In the genomic region with DNA sequence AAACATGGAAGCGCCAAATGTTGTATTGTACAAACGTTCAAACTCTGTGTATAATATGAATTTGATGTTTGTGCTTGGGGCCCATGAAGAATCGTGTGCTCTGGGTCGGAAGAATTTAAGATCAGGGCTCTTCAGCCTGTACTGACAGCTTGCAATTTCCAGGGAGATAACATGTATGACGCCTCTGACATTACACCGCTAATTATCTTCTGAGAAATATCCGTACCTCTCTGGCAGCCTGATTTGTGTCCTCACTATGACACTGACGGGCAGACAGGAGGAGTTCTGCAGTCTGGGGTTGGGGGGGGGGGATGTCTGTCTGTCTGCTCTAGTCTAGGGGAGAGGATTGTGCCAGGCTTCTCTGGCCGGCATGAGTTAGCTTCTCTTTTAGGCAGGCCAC, we compare ENCODE assay signal across 17 mouse cellular contexts. TPM values are rescaled to one million over a fixed set of nuclear protein-coding genes. Genes with fewer than 3 reads are reported as not detected.
DNase-seq lines count a peak whose midpoint lies in the region; ATAC-seq and TF ChIP-seq lines count a peak whose summit lies in the region.
"Had no signal": no experiment of that assay in that cellular context is flagged by ENCODE, and none has a peak within 500 bp of the region (broad histone marks: within the 10 kb centered on the region; RNA-seq: fewer than 3 reads in every experiment).

No protein-coding gene starts in this region.

- no peak for DNase-seq in heart, adult 2 months
- no peak for DNase-seq in heart, postnatal 25 days (ENCODE audit: low spot score)
- DNase-seq in kidney, postnatal 0 days (ENCODE audit: low spot score), result no peak
- DNase-seq in kidney, postnatal 4 days, result no peak
- no peak for DNase-seq in layer of hippocampus, postnatal 14 days (ENCODE audit: low spot score in 2 of 2)
- DNase-seq: adrenal gland, adult 2 months; adrenal gland, postnatal 25 days; cerebellum, adult 2 months; cerebellum, postnatal 10 days; forebrain, postnatal 0 days; gastrocnemius, postnatal 25 days; heart, adult 11 months; heart, postnatal 10 days had no signal

- H3K4me1 ChIP-seq in heart, adult 2 months (ENCODE audit: control insufficient read depth, insufficient read depth, low read length), result peaks cover 13% of the 10 kb centered on the region
- H3K4me1 ChIP-seq in kidney, postnatal 0 days (replicated peaks; ENCODE audit: insufficient read depth, low read length), result peaks cover 30% of the 10 kb centered on the region

- ATAC-seq in kidney, postnatal 0 days (replicated peaks; ENCODE audit: low FRiP score, low read depth), result no peak
- ATAC-seq in megakaryocyte progenitor cell, adult 5-6 weeks (replicated peaks; ENCODE audit: poor library complexity), result 0 out of 2 replicates have a peak, but pooled peaks have one; percentile 14

- H3K79me2 ChIP-seq in heart, adult 2 months (replicated peaks; ENCODE audit: control insufficient read depth, insufficient read depth, low read length), result no peaks in the 10 kb centered on the region

- no peak overlapping the region for H3K4me2 ChIP-seq in kidney, postnatal 0 days (ENCODE audit: low read length)
- H3K4me2 ChIP-seq: hindbrain, embryonic 13.5 days had no signal

- no peaks in the 10 kb centered on the region for H3K9me3 ChIP-seq in kidney, postnatal 0 days (replicated peaks; ENCODE audit: low read length)
- H3K9me3 ChIP-seq: embryonic facial prominence, embryonic 10.5 days; heart, embryonic 10.5 days; hindbrain, embryonic 13.5 days had no signal

- H3K27ac ChIP-seq in heart, adult 2 months, result peak overlapping the region; percentile 93
- H3K27ac ChIP-seq in kidney, postnatal 0 days, result 0 out of 2 replicates have a peak overlapping the region, but pooled peaks have one; percentile 13

- no peak overlapping the region for H3K4me3 ChIP-seq in heart, adult 2 months
- H3K4me3 ChIP-seq in kidney, postnatal 0 days (replicated peaks; ENCODE audit: low read depth, low read length), result no peak overlapping the region
- H3K4me3 ChIP-seq: embryonic facial prominence, embryonic 10.5 days; heart, embryonic 10.5 days; hindbrain, embryonic 13.5 days had no signal

- TF ChIP-seq EP300 in heart, adult 2 months (IDR thresholded peaks at IDR 0.05; ENCODE audit: insufficient read depth, low read depth, low read length), result no peak

- 0 out of 2 replicates have a peak, but pooled peaks cover 4% of the 10 kb centered on the region for H3K36me3 ChIP-seq in heart, adult 2 months (ENCODE audit: control insufficient read depth, insufficient read depth, low read length)
- H3K36me3 ChIP-seq in kidney, postnatal 0 days (ENCODE audit: insufficient read depth, low read length), result no peaks in the 10 kb centered on the region
- H3K36me3 ChIP-seq: embryonic facial prominence, embryonic 10.5 days; heart, embryonic 10.5 days; hindbrain, embryonic 13.5 days had no signal

- no peak overlapping the region for H3K9ac ChIP-seq in heart, adult 2 months (ENCODE audit: low read depth, low read length)
- no peak overlapping the region for H3K9ac ChIP-seq in kidney, postnatal 0 days (ENCODE audit: low read depth, low read length)
- H3K9ac ChIP-seq: forebrain, postnatal 0 days; hindbrain, embryonic 13.5 days had no signal

- no peak for TF ChIP-seq POLR2A in heart, adult 2 months (IDR thresholded peaks at IDR 0.05; ENCODE audit: insufficient read depth, low read depth, low read length)

- TF ChIP-seq CTCF in heart, adult 2 months (IDR thresholded peaks at IDR 0.05), result no peak
- no peak for TF ChIP-seq CTCF in kidney, postnatal 0 days (IDR thresholded peaks at IDR 0.05; ENCODE audit: low read depth)

- intact Hi-C loops in heart, adult 2 months (cut with DNase I), result loop anchor here (2.0 to 5.0 kb wide), 2 partner anchors 35 to 51 kb away; no protein-coding TSS in a partner anchor
- intact Hi-C loops in heart, postnatal 25 days (cut with DNase I), result loop anchor here (2.0 kb wide), 1 partner anchor 55 kb away; no protein-coding TSS in a partner anchor

- no peaks in the 10 kb centered on the region for H3K27me3 ChIP-seq in heart, adult 2 months (ENCODE audit: control insufficient read depth, insufficient read depth, low read length)
- no peaks in the 10 kb centered on the region for H3K27me3 ChIP-seq in kidney, postnatal 0 days (ENCODE audit: insufficient read depth, low read length)
- H3K27me3 ChIP-seq: hindbrain, embryonic 13.5 days had no signal

- 86% methylated on average over 9 of the region's 9 CpGs for WGBS in heart, adult 2 months
- WGBS in kidney, postnatal 0 days, result 61% methylated on average over 9 of the region's 9 CpGs

RNA-seq across cellular contexts. Expression of a gene that starts 56.6 kb away (rescaled TPM):
- 1 to 10 TPM; 3.1 to 3.2 TPM for total RNA-seq in heart, adult 2 months (2021)
- 4.5 and 6.8 TPM in 2 replicates for polyA plus RNA-seq in heart, adult 2 months (2012; rRNA removed)
- total RNA-seq in heart, postnatal 25 days (2021), result 1 to 10 TPM; 2.8 to 3.4 TPM
- polyA plus RNA-seq in kidney, postnatal 0 days (2015; fragmentation: Nextera tagmentation; extraction: Ambion mirVana), result 2.7 and 2.9 TPM in 2 replicates
- 19.2 and 20.0 TPM in 2 replicates for total RNA-seq in megakaryocyte progenitor cell, adult 5-6 weeks (2015)
- total RNA-seq in megakaryocyte progenitor cell, adult 5-6 weeks (2017), result 20.4 and 22.2 TPM in 2 replicates
- total RNA-seq in layer of hippocampus, postnatal 14 days (2021), result 10 to 100 TPM; 59.8 to 61.9 TPM

Comparison
In these comparisons a context has a peak if more than half of its experiments do, and no peak if none do; other contexts are left out.
1. RNA of a gene that starts 56.6 kb away (total RNA-seq): 59.8 to 61.9 TPM in layer of hippocampus, postnatal 14 days and 19.2 to 22.2 TPM in megakaryocyte progenitor cell, adult 5-6 weeks; 2.8 to 3.4 TPM in heart, postnatal 25 days and 3.1 to 3.2 TPM in heart, adult 2 months; every median in the first group is over 4 times any median in the second.